Mouse (Mus musculus) monocyte, adult 59 days (primary cell): ENCODE results near the gene Repin1. TPM values are rescaled to one million over a fixed set of nuclear protein-coding genes. Genes with fewer than 3 reads are reported as not detected.

Source experiments
- total RNA-seq, 2 experiments: library from RNA; stranded (reverse); gene quantifications; one replicate each; pipeline ENCODE4 v1.2.4; 2023

Gene Repin1
- total RNA-seq: 1 to 10 TPM; 8.3 to 9.3 TPM

GRCm38 (mm10) chr6:48593158-48594042, at the start of gene Repin1, which contains the start of gene Gm44965:
Gene Repin1, plus strand, starts transcription at chr6:48593883.
Gene Gm44965, plus strand, starts transcription at chr6:48593941.

GRCm38 (mm10) chr6:48554280-48555103, 39.2 kb upstream of the Repin1 start, which contains the start of gene Lrrc61:
Gene Lrrc61, plus strand, starts transcription at chr6:48554796.

DNA sequence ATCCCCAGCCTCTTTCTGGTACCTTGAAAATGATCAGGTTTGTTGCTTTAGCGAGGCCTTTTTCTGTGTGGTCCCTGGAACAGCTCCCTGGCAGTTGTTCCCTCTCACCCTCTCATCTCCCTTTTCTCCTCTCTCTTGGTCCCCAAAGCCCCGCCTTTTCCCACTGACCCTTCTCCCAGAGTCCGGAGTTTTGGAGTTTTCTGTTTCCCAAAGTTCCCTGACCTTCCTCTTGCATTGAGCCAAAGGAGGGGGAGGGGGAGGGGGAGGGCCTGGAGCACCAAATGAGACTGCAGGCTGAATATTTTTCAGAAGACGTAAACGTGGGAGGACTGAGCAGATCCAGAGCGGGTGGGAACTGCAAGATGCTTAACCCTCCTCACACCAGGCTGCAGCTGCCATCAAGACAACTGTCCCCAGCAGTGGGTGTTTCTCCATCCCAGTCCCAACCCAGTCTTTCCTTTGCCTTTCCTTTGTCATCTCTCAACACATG, 21.1 kb upstream of the Repin1 start, which contains the start of gene Rarres2:
Rarres2 (minus strand) TSS at position 218 of the 490 bp plus-strand sequence.

GRCm38 (mm10) chr6:48589194-48589750, 4.4 kb upstream of the Repin1 start, which contains the start of gene Gm45021:
Gene Gm45021, plus strand, starts transcription at chr6:48589610.

GRCm38 (mm10) chr6:48601271-48602079, 7.8 kb downstream of the Repin1 start, which contains the start of gene Zfp775:
Gene Zfp775, plus strand, starts transcription at chr6:48602063.

DNA sequence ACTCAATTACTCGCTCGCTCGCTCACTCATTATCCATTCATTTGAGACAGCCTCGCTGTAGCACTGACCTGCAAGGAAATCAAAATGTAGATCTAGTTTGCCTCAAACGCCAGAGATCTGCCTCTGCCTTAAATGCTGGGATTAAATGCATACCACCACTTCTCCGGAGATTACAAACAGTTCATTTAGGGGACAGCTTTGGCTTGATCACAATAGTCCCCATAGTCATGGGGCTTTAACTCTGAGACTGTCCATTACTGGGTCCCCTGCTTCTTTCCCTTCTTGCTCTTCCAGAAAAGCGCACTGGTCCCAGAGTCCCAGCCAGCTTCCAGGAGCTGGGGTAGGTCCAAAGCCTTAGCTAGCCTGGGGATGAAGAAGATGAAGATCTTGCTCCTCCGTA, 32.8 kb downstream of the Repin1 start, which contains the start of gene AI854703:
AI854703 (plus strand) TSS at position 301 of the 400 bp plus-strand sequence.

GRCm38 (mm10) chr6:48646995-48647394, 53.3 kb downstream of the Repin1 start, which contains the start of gene Gimap8:
Gene Gimap8, plus strand, starts transcription at chr6:48647234.

Other genes starting within 250 kb of the Repin1 start
- gene Krba1, start 198.3 kb upstream of the Repin1 start, total RNA-seq: 1 to 10 TPM; 1.2 to 2.0 TPM
- gene Zfp467, start 148.1 kb upstream of the Repin1 start, total RNA-seq: 10 to 100 TPM; 49.1 to 56.8 TPM
- under 1 TPM; 0.52 TPM for gene Sspo, start 145.7 kb upstream of the Repin1 start, total RNA-seq
- 1 to 10 TPM; 1.4 to 2.6 TPM for gene Atp6v0e2, start 56.3 kb upstream of the Repin1 start, total RNA-seq
- gene Lrrc61, start 39.1 kb upstream of the Repin1 start, total RNA-seq: 10 to 100 TPM; 53.5 to 56.8 TPM
- 1 to 10 TPM; 1.7 to 2.6 TPM for gene Rarres2, start 21.1 kb upstream of the Repin1 start, total RNA-seq
- gene Gm45021, start 4.3 kb upstream of the Repin1 start, total RNA-seq: not detected
- not detected for gene Gm44965, start 58 bp downstream of the Repin1 start, total RNA-seq
- gene Zfp775, start 8.2 kb downstream of the Repin1 start, total RNA-seq: 1 to 10 TPM; 2.7 to 3.6 TPM
- gene AI854703, start 32.9 kb downstream of the Repin1 start, total RNA-seq: not detected
- gene Gimap8, start 53.4 kb downstream of the Repin1 start, total RNA-seq: under 1 TPM; 0.39 to 0.89 TPM
- 1 to 10 TPM in 1 of 2 experiments, under 1 TPM in 1; 1.00 to 1.4 TPM for gene Gimap9, start 82.2 kb downstream of the Repin1 start, total RNA-seq
- gene Gimap4, start 90.7 kb downstream of the Repin1 start, total RNA-seq: 1 to 10 TPM in 1 of 2 experiments, under 1 TPM in 1; 0.82 to 2.7 TPM
- 1 to 10 TPM; 8.3 to 9.2 TPM for gene Gimap6, start 114.3 kb downstream of the Repin1 start, total RNA-seq
- not detected for gene Gm28053, start 124.7 kb downstream of the Repin1 start, total RNA-seq
- gene Gimap7, start 124.7 kb downstream of the Repin1 start, total RNA-seq: not detected
- gene Gimap1, start 145.2 kb downstream of the Repin1 start, total RNA-seq: 1 to 10 TPM; 1.1 to 1.6 TPM
- 1 to 10 TPM in 1 of 2 experiments, under 1 TPM in 1; 0.46 to 1.2 TPM for gene Gimap5, start 152.3 kb downstream of the Repin1 start, total RNA-seq
- 1 to 10 TPM in 1 of 2 experiments, under 1 TPM in 1; 1.00 to 1.8 TPM for gene Gimap3, start 177.0 kb downstream of the Repin1 start, total RNA-seq
- 10 to 100 TPM; 72.6 to 75.1 TPM for gene Tmem176a, start 247.0 kb downstream of the Repin1 start, total RNA-seq
- gene Tmem176b, start 247.6 kb downstream of the Repin1 start, total RNA-seq: 100 to 1,000 TPM; 215 to 221 TPM